Mouse (Mus musculus): ENCODE results near the gene Slc27a1. TPM values are rescaled to one million over a fixed set of nuclear protein-coding genes. Genes with fewer than 3 reads are reported as not detected.
"Not testable (repeated sequence)": the region's sequence is repeated elsewhere in the genome, so short reads cannot be mapped to it uniquely, and the experiment has no call there.

The Slc27a1 gene
- 100 to 1,000 TPM; 141 to 234 TPM for total RNA-seq (2021)
- long read RNA-seq, experiment 1, transcript Slc27a1-201 (14 exons, 2,795 nt) = minor isoform, 9 of 300 reads
- long read RNA-seq, experiment 1, transcript Slc27a1-207 (13 exons, 2,730 nt) = major isoform, 31 of 300 reads
- long read RNA-seq, experiment 1, partial matches to known transcripts = 89 of 300 reads
- long read RNA-seq, experiment 1, other reads (novel, unspliced or antisense) = 166 of 300 reads
- long read RNA-seq, experiment 2, transcript Slc27a1-207 (13 exons, 2,730 nt) = major isoform, 43 of 535 reads
- long read RNA-seq, experiment 2, transcript Slc27a1-201 (14 exons, 2,795 nt) = minor isoform, 18 of 535 reads
- long read RNA-seq, experiment 2, transcript Slc27a1-205 (11 exons, 3,207 nt) = minor isoform, 12 of 535 reads
- long read RNA-seq, experiment 2, partial matches to known transcripts = 228 of 535 reads
- long read RNA-seq, experiment 2, other reads (novel, unspliced or antisense) = 233 of 535 reads

- peak; percentile 66 to 69 for DNase-seq (ENCODE audit: low spot score in 2 of 2)
These were observed at the start of gene Slc27a1 for GRCm38 (mm10) chr8:71568387-71568937. Gene Slc27a1, plus strand, starts transcription at chr8:71568882.

DNA sequence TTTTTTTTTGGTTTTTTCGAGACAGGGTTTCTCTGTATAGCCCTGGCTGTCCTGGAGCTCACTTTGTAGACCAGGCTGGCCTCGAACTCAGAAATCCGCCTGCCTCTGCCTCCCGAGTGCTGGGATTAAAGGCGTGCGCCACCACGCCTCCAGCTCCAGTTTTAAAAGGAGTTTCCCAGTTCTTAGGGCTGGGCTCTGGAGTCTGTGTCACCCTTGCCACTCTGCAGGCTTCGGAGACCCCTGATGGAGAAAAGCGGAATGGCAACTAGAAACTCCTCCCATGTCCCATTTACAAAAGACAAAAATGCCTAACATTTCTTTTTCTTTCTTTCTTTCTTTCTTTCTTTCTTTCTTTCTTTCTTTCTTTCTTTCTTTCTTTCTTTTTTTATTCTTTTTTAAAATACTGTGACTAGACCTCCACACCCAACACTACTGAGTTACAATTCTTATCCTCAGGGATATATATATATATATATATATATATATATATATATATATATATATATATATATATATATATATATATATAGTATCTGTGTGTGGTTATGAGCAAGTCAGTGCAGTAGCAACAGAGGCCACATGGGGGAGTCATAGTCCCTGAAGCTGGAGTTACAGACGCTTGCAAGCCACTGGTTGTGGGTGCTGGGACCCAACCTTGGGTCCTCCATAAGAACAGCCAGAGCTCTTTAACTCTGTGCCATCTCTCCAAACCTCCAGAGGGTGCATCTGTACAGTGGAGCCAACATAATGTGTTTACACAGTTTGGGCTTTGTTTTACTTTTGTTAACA lies 49.5 kb upstream of the Slc27a1 start:
- DNase-seq (ENCODE audit: low spot score in 2 of 2) = peak; percentile 63 to 67

GRCm38 (mm10) chr8:71521634-71522033 lies 47.0 kb upstream of the Slc27a1 start:
- peak; percentile 96 to 97 for DNase-seq (ENCODE audit: low spot score in 2 of 2)

DNA sequence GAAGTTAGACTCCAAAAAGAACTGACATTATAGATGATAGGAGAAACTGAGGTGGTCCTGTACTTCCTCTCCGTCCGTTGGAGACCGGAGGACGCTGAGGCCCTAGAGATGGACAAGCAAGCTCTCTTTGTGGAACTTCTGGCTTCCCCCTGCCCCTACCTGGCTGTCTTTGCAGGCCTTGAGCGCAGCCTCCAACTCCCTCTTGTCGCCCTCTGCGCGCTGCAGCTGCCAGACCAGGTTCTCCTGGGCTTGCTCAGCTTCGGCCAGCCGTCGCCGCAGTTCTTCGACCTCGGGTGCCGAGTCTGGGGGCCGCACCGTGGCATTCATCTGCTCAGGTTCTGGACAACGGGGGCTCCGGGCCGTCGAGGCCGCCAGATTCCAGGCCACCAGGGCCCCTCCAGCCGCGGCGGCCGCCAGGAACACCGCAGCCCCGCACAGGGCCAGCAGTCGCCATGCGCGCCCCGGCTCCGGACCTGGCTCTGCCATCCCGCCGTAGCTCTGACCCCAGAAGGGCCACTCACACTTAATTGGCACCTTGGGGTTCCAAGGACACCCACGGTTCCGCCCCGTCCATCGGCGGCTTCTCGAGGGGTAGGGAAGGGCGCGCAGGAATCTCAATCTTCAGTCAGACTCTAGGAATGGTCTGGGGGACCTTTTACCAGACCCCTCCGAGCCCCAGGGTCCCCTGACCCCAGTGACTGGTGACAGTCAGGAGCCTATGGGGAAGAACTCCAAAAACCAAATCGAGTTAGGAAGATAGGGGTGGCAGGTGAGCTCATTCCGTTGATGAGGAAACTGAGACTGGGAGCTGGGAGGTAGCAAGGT lies 43.2 kb upstream of the Slc27a1 start, which contains the start of gene Ccdc194:
Gene Ccdc194 (minus strand): TSS at position 486 of the 825 bp plus-strand sequence.
- DNase-seq (ENCODE audit: low spot score in 2 of 2) = no peak

DNA sequence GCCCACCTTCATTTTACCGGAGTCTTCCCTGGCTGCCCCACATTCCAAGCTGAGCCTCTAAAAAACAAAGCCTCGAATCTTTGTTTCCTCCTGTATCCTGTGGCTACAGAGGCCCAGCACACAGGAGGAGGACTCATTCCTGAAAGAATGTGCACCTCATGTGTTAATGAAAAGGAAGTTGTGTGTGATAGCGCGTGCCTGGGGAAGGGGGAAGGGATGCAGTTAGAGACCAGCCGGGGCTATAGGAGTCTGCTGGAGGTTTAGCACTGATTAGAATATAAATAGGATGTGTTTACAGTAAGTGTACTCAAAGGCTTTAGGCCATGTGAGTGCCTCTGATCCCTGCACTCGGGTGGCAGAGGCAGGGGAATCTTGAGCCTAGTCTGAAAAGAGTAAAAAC lies 42.4 kb upstream of the Slc27a1 start:
- no peak for DNase-seq (ENCODE audit: low spot score in 2 of 2)

DNA sequence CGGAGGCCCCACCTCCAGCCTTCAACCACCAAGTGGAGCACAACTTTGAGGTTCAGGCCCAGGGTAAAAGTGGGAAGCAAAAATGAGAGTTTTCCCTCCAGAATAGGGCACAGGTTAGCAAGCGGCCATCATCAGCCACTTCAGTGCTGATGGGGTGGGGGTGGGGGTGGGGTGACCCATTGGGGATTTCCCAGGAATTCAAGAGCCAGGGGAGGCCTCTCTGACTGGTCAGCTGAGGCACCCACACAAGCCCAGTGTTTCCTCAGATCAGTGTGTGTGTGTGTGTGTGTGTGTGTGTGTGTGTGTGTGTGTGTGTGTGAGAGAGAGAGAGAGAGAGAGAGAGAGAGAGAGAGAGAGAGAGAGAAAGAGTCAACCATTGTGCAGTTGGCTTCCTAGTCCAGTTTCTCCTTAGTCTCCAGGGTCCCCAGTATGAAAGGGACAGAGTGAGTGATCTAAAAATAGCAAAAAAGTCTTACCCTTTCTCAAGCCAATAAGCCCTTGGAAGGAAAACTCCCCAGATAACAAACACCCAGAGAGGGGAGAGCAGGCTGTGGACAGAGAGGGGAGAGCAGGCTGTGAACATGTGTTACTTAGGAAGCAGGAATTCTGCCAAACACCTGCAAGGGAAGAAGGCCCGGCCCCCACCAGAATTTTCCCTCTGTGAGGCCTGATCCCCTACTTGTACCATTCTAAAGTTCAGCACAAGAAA lies 41.4 kb upstream of the Slc27a1 start:
- DNase-seq (ENCODE audit: low spot score in 2 of 2) = no peak

- no peak for DNase-seq (ENCODE audit: low spot score in 2 of 2)
These were observed 40.2 kb upstream of the Slc27a1 start for GRCm38 (mm10) chr8:71528362-71529073.

GRCm38 (mm10) chr8:71530735-71531467 lies 37.8 kb upstream of the Slc27a1 start:
- DNase-seq (ENCODE audit: low spot score in 2 of 2) = not testable (repeated sequence)

DNA sequence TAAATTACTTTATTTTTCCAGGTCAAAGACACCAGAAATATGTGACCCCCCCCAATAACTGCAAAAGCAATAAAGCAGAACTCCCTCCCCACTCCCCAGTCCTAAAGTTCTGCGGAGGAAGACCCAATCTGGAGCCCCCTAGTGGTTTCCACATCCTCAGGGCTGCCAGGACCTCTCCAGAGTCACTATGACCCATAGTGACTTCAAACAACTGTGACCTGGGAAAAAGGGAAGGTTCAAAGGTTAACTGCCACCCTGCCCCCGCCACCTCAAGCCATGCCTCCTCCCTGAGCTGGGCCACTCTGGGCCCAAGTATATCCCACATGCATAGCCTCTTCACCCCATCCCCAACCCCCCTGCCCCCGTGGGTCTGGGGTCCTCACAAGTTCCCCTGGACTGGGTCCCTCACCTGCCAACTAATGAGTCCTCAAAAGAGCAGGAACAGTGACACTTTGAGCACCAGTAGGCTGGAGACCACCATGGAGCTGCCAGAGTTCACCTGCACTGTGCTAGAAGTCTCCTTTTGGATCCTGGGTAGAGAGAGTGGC lies 34.3 kb upstream of the Slc27a1 start:
- DNase-seq (ENCODE audit: low spot score in 2 of 2) = no peak

GRCm38 (mm10) chr8:71535663-71536062 lies 33.0 kb upstream of the Slc27a1 start:
- no peak for DNase-seq (ENCODE audit: low spot score in 2 of 2)

DNA sequence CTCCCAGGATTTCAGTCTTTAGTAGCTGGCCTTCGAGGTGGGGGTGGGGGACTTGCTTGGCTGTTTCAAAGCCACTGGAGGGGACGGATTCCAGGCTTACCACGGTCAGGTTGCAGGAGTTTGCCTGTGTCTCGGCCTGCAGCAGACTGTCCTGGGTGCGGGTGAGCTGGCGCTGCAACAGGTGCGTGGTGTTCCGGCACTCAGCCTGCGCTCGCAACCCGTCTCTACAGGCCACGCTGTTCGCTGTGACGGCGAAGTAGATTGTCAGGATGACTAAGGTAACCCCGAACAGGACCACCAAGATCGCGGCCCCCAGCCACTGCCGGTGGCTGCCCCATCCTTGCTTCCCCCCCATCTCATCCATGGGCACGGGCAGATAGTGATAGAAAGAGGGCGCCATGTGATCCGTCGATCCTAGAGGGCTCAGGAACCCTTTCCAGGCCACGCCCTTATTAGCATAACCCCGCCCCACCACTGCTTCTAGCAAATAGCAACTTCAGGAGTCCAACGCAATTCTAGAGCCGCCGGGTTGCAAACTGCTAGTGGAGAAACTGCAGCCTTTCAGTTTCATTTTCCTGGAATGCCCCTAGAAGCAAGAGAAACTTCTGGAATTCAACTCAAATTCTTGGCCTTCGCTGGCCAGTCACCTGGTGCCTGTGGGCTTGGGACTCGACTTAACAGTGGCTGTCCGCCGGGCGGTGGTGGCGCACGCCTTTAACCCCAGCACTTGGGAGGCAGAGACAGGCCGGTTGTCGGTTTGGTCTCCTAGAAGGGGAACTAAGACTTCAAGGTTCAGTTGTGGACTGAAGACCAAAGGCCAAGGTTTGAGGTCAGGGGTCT lies 31.4 kb upstream of the Slc27a1 start, which contains the start of gene Bst2:
Gene Bst2 (minus strand): TSS at position 429 of the 840 bp plus-strand sequence.
- peak; percentile 79 for DNase-seq (ENCODE audit: low spot score in 2 of 2)

GRCm38 (mm10) chr8:71542632-71543343 lies 25.9 kb upstream of the Slc27a1 start, which contains the start of gene Mvb12a:
Gene Mvb12a, plus strand, starts transcription at chr8:71542922.
- peak; percentile 85 to 87 for DNase-seq (ENCODE audit: low spot score in 2 of 2)

- no peak for DNase-seq (ENCODE audit: low spot score in 2 of 2)
These were observed 24.9 kb upstream of the Slc27a1 start for GRCm38 (mm10) chr8:71543755-71544154.

GRCm38 (mm10) chr8:71545053-71545452 lies 23.6 kb upstream of the Slc27a1 start:
- DNase-seq (ENCODE audit: low spot score in 2 of 2) = no peak

- no peak for DNase-seq (ENCODE audit: low spot score in 2 of 2)
These were observed 21.1 kb upstream of the Slc27a1 start for GRCm38 (mm10) chr8:71547590-71547989.

- no peak for DNase-seq (ENCODE audit: low spot score in 2 of 2)
These were observed 17.9 kb upstream of the Slc27a1 start for GRCm38 (mm10) chr8:71550754-71551153.

GRCm38 (mm10) chr8:71552770-71553169 lies 15.9 kb upstream of the Slc27a1 start:
- DNase-seq (ENCODE audit: low spot score in 2 of 2) = no peak

All from adrenal gland, adult 18-20 months (tissue).